Mouse (Mus musculus): ENCODE measurements at regions not wholly inside any gene's neighbourhood (a gene's known extent, or its start where the extent isn't known, plus 50 kb on each side); places are given as distances from the start of the nearest gene placed in this dataset.

GRCm38 (mm10) chr15:60732416-60732815, 121.2 kb downstream of the Fam84b start:
- Histone ChIP-seq H3K9me3 (ENCODE audit: control insufficient read depth, insufficient read depth, low read depth, low read length) (no peaks in the 10 kb centered on the region), H3K4me3 (ENCODE audit: insufficient read depth in 1 of 2, low read depth in 1 of 2, low read length in 2 of 2, poor library complexity in 1 of 2, severe bottlenecking in 1 of 2) (no peak overlapping the region), H3K36me3 (ENCODE audit: control insufficient read depth, insufficient read depth, low read length, poor library complexity, severe bottlenecking) (no peaks in the 10 kb centered on the region), H3K9ac (ENCODE audit: insufficient read depth, low read depth, low read length, poor library complexity, severe bottlenecking) (no peak overlapping the region), H3K27ac (ENCODE audit: insufficient read depth, low read depth, low read length, poor library complexity, severe bottlenecking) (no peak overlapping the region), H3K4me1 (ENCODE audit: control insufficient read depth in 2 of 2, insufficient read depth in 2 of 2, low read length in 2 of 2, poor library complexity in 1 of 2) (no peaks in the 10 kb centered on the region)
- no peak for TF ChIP-seq ZC3H11A (IDR thresholded peaks at IDR 0.05; ENCODE audit: borderline replicate concordance, low read depth, low read length)
- no peak for TF ChIP-seq CHD2 (IDR thresholded peaks at IDR 0.05; ENCODE audit: low read depth, low read length)
- no peak for TF ChIP-seq MAFK (IDR thresholded peaks at IDR 0.05; ENCODE audit: insufficient read depth, low read depth, low read length)
- no peak for TF ChIP-seq HCFC1 (IDR thresholded peaks at IDR 0.05; ENCODE audit: borderline replicate concordance, insufficient read depth, low read length)
- no peak for TF ChIP-seq ZNF384 (IDR thresholded peaks at IDR 0.05; ENCODE audit: low read depth, low read length)
- in situ Hi-C loops (cut with MboI; ENCODE audit: low sequenced_read_pairs in 2 of 2, unreplicated experiment in 2 of 2) = no loop called here
- DNase-seq (ENCODE audit: low read depth, low spot score) = no peak

GRCm38 (mm10) chr15:60728754-60729153, 124.8 kb downstream of the Fam84b start:
- Histone ChIP-seq H3K4me3 (ENCODE audit: insufficient read depth in 1 of 2, low read depth in 1 of 2, low read length in 2 of 2, poor library complexity in 1 of 2, severe bottlenecking in 1 of 2) (no peak overlapping the region), H3K9ac (ENCODE audit: insufficient read depth, low read depth, low read length, poor library complexity, severe bottlenecking) (no peak overlapping the region), H3K27ac (ENCODE audit: insufficient read depth, low read depth, low read length, poor library complexity, severe bottlenecking) (no peak overlapping the region), H3K36me3 (ENCODE audit: control insufficient read depth, insufficient read depth, low read length, poor library complexity, severe bottlenecking) (no peaks in the 10 kb centered on the region), H3K4me1 (ENCODE audit: control insufficient read depth in 2 of 2, insufficient read depth in 2 of 2, low read length in 2 of 2, poor library complexity in 1 of 2) (no peaks in the 10 kb centered on the region), H3K9me3 (ENCODE audit: control insufficient read depth, insufficient read depth, low read depth, low read length) (no peaks in the 10 kb centered on the region)
- no peak for DNase-seq (ENCODE audit: low read depth, low spot score)
- TF ChIP-seq CHD2 (IDR thresholded peaks at IDR 0.05; ENCODE audit: low read depth, low read length) = no peak
- no peak for TF ChIP-seq ZNF384 (IDR thresholded peaks at IDR 0.05; ENCODE audit: low read depth, low read length)
- TF ChIP-seq MAFK (IDR thresholded peaks at IDR 0.05; ENCODE audit: insufficient read depth, low read depth, low read length) = no peak
- no peak for TF ChIP-seq ZC3H11A (IDR thresholded peaks at IDR 0.05; ENCODE audit: borderline replicate concordance, low read depth, low read length)
- no peak for TF ChIP-seq HCFC1 (IDR thresholded peaks at IDR 0.05; ENCODE audit: borderline replicate concordance, insufficient read depth, low read length)
- in situ Hi-C loops (cut with MboI; ENCODE audit: low sequenced_read_pairs in 2 of 2, unreplicated experiment in 2 of 2) = no loop called here

- Histone ChIP-seq H3K9ac (ENCODE audit: insufficient read depth, low read depth, low read length, poor library complexity, severe bottlenecking) (no peak overlapping the region), H3K36me3 (ENCODE audit: control insufficient read depth, insufficient read depth, low read length, poor library complexity, severe bottlenecking) (no peaks in the 10 kb centered on the region), H3K4me3 (ENCODE audit: insufficient read depth in 1 of 2, low read depth in 1 of 2, low read length in 2 of 2, poor library complexity in 1 of 2, severe bottlenecking in 1 of 2) (no peak overlapping the region), H3K27ac (ENCODE audit: insufficient read depth, low read depth, low read length, poor library complexity, severe bottlenecking) (no peak overlapping the region), H3K4me1 (ENCODE audit: control insufficient read depth in 2 of 2, insufficient read depth in 2 of 2, low read length in 2 of 2, poor library complexity in 1 of 2) (no peaks in the 10 kb centered on the region), H3K9me3 (ENCODE audit: control insufficient read depth, insufficient read depth, low read depth, low read length) (no peaks in the 10 kb centered on the region)
- in situ Hi-C loops (cut with MboI; ENCODE audit: low sequenced_read_pairs in 2 of 2, unreplicated experiment in 2 of 2) = no loop called here
- TF ChIP-seq MAFK (IDR thresholded peaks at IDR 0.05; ENCODE audit: insufficient read depth, low read depth, low read length) (no peak), ZC3H11A (IDR thresholded peaks at IDR 0.05; ENCODE audit: borderline replicate concordance, low read depth, low read length) (no peak)
- DNase-seq (ENCODE audit: low read depth, low spot score) = no peak
Measured at GRCm38 (mm10) chr15:60728337-60728736, 125.2 kb downstream of the Fam84b start.

DNA sequence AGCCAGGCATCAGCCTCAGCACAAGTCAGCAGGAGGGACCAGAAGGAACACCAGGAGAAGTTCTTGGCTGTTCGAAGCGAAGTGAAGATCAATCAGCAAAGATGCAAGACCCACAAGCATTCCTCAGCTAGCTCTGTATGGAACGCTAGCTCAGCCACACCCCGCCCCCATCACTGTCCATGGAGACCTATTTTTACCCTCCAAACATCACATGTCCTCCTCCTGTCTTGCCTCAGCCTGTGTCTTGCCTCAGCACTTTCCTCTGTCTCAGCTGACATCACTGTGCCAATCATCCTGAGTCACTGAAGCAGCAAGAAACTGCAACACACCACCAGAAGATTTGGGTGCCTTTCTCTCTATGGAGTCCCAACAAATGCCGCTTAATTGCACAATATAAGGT, 134.2 kb downstream of the Fam84b start:
- no peak for DNase-seq (ENCODE audit: low read depth, low spot score)
- Histone ChIP-seq H3K9me3 (ENCODE audit: control insufficient read depth, insufficient read depth, low read depth, low read length) (no peaks in the 10 kb centered on the region), H3K27ac (ENCODE audit: insufficient read depth, low read depth, low read length, poor library complexity, severe bottlenecking) (no peak overlapping the region), H3K9ac (ENCODE audit: insufficient read depth, low read depth, low read length, poor library complexity, severe bottlenecking) (no peak overlapping the region), H3K4me3 (ENCODE audit: insufficient read depth in 1 of 2, low read depth in 1 of 2, low read length in 2 of 2, poor library complexity in 1 of 2, severe bottlenecking in 1 of 2) (no peak overlapping the region), H3K36me3 (ENCODE audit: control insufficient read depth, insufficient read depth, low read length, poor library complexity, severe bottlenecking) (no peaks in the 10 kb centered on the region), H3K4me1 (ENCODE audit: control insufficient read depth in 2 of 2, insufficient read depth in 2 of 2, low read length in 2 of 2, poor library complexity in 1 of 2) (no peaks in the 10 kb centered on the region)
- TF ChIP-seq MAFK (IDR thresholded peaks at IDR 0.05; ENCODE audit: insufficient read depth, low read depth, low read length) (no peak), ZC3H11A (IDR thresholded peaks at IDR 0.05; ENCODE audit: borderline replicate concordance, low read depth, low read length) (no peak), ZNF384 (IDR thresholded peaks at IDR 0.05; ENCODE audit: low read depth, low read length) (no peak), HCFC1 (IDR thresholded peaks at IDR 0.05; ENCODE audit: borderline replicate concordance, insufficient read depth, low read length) (no peak), CHD2 (IDR thresholded peaks at IDR 0.05; ENCODE audit: low read depth, low read length) (no peak)
- in situ Hi-C loops (cut with MboI; ENCODE audit: low sequenced_read_pairs in 2 of 2, unreplicated experiment in 2 of 2) = no loop called here

DNA sequence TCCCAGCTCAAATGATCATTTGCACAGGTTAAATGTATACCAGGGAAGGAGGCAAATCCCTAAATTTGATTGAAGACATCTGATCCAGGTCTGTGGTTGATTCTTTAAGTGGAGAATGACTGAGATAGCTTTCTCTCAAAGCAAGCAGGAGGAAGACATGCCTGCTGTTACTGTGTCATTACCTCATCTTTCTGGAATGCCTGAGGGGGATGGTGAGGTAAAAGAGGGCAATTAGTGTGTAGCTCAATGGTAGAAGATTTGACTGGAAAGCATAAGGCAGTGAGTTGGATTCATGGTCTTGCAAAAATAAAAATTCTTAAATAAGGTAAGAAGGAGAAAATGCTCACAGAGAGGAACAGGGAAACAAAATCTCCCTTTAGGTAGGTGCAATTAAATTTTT, 144.9 kb downstream of the Fam84b start:
- Histone ChIP-seq H3K27ac (ENCODE audit: insufficient read depth, low read depth, low read length, poor library complexity, severe bottlenecking) (no peak overlapping the region), H3K9ac (ENCODE audit: insufficient read depth, low read depth, low read length, poor library complexity, severe bottlenecking) (no peak overlapping the region), H3K36me3 (ENCODE audit: control insufficient read depth, insufficient read depth, low read length, poor library complexity, severe bottlenecking) (no peaks in the 10 kb centered on the region), H3K4me3 (ENCODE audit: insufficient read depth in 1 of 2, low read depth in 1 of 2, low read length in 2 of 2, poor library complexity in 1 of 2, severe bottlenecking in 1 of 2) (no peak overlapping the region), H3K9me3 (ENCODE audit: control insufficient read depth, insufficient read depth, low read depth, low read length) (no peaks in the 10 kb centered on the region), H3K4me1 (ENCODE audit: control insufficient read depth in 2 of 2, insufficient read depth in 2 of 2, low read length in 2 of 2, poor library complexity in 1 of 2) (no peaks in the 10 kb centered on the region)
- no peak for TF ChIP-seq HCFC1 (IDR thresholded peaks at IDR 0.05; ENCODE audit: borderline replicate concordance, insufficient read depth, low read length)
- DNase-seq (ENCODE audit: low read depth, low spot score) = peak; percentile 22
- in situ Hi-C loops (cut with MboI; ENCODE audit: low sequenced_read_pairs in 2 of 2, unreplicated experiment in 2 of 2) = no loop called here

All from ES-E14 (cell line).